Mouse (Mus musculus): ENCODE measurements around the gene Pgc.

GRCm38 (mm10) chr17:47782486-47782885, 55.8 kb downstream of the Pgc start:
- TF ChIP-seq POLR2A (IDR thresholded peaks at IDR 0.05; ENCODE audit: borderline replicate concordance, extremely low read depth, low read depth, low read length) (no peak), CTCF (IDR thresholded peaks at IDR 0.05; ENCODE audit: insufficient read depth, low read length) (no peak)

Measured in lung, adult 2 months (tissue).